Mouse (Mus musculus) embryo, embryonic 11.5 days (tissue): Measurements from ENCODE around the gene Tmem88b.
A peak's percentile ranks its signal among the peaks of the same experiment; 100 is the strongest.
"Not testable (repeated sequence)": the region's sequence is repeated elsewhere in the genome, so short reads cannot be mapped to it uniquely, and the experiment has no call there.

ENCODE experiments used
- DNase-seq: peaks from one replicate; pipeline ENCODE4 v3.0.0-alpha.2; 2012; ENCODE audit warnings: low read depth, low spot score

Tmem88b gene

GRCm38 (mm10) chr4:155760613-155761355 lies 24.9 kb downstream of the Tmem88b start, which contains the start of gene Atad3a:
Gene Atad3a, minus strand, starts transcription at chr4:155761093.
- peak; percentile 97 for DNase-seq

DNA sequence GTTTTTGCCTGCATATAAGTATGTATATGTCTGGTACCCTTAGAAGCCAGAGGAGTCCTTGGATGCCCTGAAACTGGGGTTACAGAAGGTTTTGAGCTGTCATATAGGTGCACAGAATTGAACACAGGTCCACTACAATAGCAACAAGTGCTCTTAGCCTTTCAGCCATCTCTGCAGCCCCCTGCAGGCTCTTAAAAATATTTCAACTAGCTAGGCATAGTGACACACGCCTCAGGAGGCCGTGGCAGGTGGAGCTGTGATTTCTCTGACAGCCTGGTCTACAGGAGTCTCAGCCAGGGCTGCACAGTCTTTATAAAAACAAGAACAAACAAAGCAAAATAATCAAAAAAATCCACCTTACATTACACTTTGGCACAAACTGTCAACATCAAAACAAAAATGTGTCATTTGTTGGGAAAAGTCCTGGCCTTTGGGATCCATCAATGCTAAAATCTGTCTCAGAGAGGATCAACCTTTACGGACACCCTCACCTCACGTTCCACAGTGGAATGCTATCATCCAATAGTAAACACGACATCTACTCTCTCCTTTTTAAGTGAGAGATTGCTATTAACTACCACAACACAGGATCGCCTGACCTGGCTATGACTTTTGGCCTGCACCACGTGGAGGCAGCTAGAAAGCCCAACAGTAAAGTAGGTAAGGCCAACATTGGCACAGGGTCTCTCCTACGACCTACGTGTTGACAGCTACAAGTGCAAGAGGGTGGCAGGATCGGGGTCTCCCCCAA lies 25.6 kb downstream of the Tmem88b start:
- DNase-seq, result no peak

GRCm38 (mm10) chr4:155757011-155757410 lies 28.7 kb downstream of the Tmem88b start:
- DNase-seq, result no peak

GRCm38 (mm10) chr4:155746575-155747490 lies 38.8 kb downstream of the Tmem88b start:
- DNase-seq, result no peak

DNA sequence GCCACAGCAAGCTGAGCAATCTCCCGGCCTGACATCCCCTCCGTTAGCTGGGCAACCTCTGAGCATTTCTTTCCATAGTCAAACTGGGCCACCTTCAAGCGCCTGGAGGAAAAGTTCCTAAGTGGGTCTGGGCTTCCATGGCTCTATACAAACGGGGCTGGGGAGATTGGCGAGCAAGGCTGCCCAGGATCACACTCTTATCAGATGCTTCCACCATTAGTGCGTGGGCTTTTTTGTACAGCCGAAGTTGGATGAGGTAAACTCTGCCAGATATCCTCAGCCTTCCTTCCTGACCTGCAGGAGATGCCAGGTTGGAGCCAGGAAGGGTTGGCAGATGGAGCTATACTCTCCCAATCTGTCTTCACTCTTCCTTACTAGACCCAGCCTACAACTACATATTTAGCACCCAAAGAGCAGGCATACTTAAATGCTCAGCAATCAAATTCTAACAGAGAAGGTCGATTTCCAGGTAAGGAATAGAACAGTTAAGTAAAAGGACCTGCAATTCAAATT lies 39.6 kb downstream of the Tmem88b start:
- DNase-seq, result no peak

GRCm38 (mm10) chr4:155745136-155745535 lies 40.5 kb downstream of the Tmem88b start:
- no peak for DNase-seq

GRCm38 (mm10) chr4:155744474-155744873 lies 41.2 kb downstream of the Tmem88b start:
- DNase-seq, result no peak

GRCm38 (mm10) chr4:155742684-155743083 lies 43.0 kb downstream of the Tmem88b start:
- no peak for DNase-seq

GRCm38 (mm10) chr4:155740681-155741080 lies 45.0 kb downstream of the Tmem88b start:
- not testable (repeated sequence) for DNase-seq

GRCm38 (mm10) chr4:155739741-155740636 lies 45.7 kb downstream of the Tmem88b start:
- DNase-seq, result no peak

DNA sequence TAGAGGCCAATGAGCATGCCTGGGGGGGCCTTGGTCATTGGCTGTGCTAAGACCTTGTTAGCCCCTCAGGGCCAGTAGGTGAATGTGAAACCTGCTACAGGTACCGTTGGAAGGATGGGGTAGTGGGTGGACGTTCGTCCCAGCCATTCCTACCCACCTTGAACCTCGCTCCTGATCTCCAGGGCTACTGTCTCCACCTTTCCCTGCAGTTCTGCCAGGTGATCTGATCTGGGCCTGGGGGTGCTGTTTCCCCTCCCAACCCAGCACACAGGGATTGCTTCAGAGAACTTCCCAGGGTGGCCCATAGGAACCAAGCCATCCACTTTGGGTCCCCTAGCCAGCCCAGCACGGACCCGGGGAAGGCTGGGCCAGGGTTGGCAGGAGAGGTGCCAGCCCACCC lies 46.5 kb downstream of the Tmem88b start:
- DNase-seq, result no peak

DNA sequence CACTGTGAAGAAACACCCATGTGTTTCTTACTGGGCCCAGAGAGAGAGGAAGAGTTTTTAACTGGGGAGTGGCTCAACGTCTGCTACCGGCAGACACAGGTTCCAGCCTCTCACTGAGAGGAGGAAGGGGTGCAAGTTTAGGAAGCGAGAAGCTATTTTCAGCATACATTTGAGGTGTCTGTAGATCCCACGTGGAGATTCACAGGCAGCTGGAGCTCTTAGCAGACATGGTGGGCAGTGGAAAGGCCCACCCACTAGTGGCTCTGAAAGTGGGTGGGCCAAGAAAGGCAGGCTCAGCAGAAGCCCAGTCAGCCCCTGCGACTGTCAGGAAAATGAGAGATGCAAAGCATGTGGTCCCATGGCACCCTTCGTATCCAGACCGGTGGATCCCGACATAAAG lies 47.4 kb downstream of the Tmem88b start:
- no peak for DNase-seq

DNA sequence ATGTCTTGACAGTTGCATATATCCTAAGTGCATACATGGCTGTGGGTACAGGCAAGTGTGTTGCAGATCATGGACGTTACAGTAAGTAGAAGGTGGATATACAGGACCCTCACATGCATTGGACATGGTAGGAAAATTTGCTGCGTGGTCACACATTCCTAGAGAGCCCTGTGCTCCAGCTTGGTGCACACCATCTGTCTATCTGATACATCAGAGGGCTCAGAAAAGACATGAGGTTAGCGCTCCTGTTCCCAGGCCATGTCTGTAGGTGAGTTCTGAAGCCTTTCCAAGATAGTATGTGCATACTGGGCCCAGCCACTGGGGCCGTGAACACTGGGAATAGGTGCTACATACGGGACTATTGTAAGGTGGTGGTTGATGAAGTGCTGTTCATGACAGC lies 49.3 kb downstream of the Tmem88b start:
- DNase-seq, result no peak

GRCm38 (mm10) chr4:155735788-155736187 lies 49.9 kb downstream of the Tmem88b start:
- DNase-seq, result no peak

DNA sequence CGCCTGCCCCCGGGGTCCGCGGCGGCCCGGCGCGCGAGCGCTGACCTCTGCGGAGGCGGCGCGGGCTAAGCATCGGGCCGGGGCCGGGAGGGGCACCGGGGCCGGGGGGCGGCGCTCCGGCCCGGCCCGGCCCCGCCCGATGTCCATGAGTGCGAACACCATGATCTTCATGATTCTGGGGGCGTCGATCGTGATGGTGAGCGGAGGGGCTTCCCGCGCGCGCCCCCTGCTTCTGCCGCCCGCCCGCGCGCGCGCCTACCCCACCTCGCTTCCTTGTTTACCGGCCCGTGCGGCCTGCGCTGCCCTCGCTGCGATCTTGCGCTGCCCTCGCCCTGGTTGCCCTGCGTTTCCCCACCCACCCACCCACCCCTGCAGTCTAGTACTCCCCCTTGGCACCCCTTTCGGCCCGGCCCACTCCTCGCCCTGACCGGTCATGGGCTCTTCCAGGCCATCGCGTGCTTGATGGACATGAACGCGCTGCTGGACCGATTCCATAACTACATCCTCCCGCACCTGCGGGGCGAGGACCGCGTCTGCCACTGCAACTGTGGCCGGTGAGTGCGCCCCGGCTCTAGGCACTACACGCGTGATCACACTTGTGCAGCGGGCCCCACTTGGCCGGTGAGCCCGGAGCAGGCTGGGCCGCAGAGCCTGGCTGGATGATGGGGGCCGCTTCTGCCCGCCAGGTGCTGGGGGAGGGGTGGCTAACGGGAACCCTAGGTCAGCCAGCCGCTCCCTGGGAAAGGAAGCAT lies 50.5 kb downstream of the Tmem88b start:
- no peak for DNase-seq

DNA sequence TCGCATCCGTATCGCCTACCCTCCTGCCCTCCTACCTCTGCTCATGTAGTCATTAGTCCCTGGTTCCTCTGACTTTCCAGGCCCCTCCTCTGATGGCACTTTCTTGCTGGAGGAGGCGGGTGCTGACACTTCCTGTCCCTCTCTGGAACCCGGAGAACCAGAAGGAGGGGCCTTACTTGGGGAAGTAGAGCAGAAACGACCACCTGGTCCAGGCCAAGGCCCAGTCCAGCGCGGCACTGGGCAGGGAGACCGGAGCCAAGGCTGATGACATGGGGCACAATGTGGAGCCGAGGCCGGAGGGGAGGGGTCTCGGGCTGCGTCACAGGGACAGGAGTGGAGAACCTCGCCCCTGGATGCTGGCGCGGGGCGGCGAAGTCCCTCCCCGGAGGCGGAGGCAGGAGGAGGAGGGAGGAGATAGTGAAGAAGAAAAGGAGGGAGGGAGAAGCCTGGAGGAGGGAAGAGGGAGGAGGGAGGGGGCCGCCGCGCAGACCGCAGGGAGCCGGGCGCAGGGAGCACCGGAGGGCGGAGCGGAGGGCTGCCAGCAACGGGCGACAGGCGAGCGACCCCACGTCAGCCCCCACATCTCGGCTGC lies 51.2 kb downstream of the Tmem88b start, which contains the start of gene Tmem240:
Gene Tmem240, plus strand, starts transcription at position 451 of the 592 bp plus-strand sequence.
- peak; percentile 85 for DNase-seq

- no peak for DNase-seq
Measured at GRCm38 (mm10) chr4:155733267-155733666, 52.4 kb downstream of the Tmem88b start.
